21 mouse cellular contexts compared by ENCODE assay signal in the genomic region with DNA sequence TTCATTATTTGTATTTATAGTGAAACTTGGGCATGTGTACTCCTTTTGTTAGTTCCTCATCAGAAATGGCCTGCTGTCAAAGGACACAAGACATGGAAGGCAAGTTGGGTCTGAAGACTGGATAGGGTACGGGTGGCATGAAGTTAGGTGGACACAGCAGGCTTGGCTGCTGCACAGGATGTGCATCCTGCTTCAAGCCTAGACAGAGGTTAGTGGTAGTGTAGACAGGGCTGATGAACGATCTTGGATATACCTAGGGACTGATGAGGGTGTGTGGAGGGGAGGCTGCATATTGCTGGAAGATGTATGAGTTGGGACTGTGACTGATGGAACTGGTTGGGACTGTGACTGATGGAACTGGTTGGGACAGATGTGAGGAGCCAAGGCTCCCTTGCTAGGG.
"Had no signal": no experiment of that assay in that cellular context is flagged by ENCODE, and none has a peak within 500 bp of the region (broad histone marks: within the 10 kb centered on the region; RNA-seq: fewer than 3 reads in every experiment).

No protein-coding gene starts in this region.

- H3K4me3 ChIP-seq: kidney, embryonic 15.5 days; limb, embryonic 12.5 days; limb, embryonic 15.5 days; midbrain, embryonic 12.5 days; midbrain, embryonic 15.5 days; myocyte; neural tube, embryonic 13.5 days had no signal

- H3K36me3 ChIP-seq: limb, embryonic 15.5 days; midbrain, embryonic 15.5 days; neural tube, embryonic 13.5 days had no signal

- ATAC-seq: liver, postnatal 0 days; lung, postnatal 0 days; midbrain, embryonic 15.5 days had no signal

- DNase-seq: kidney, adult 11 months; kidney, adult 8-10 months; kidney, postnatal 10 days; kidney, postnatal 36 days; layer of hippocampus, postnatal 36 days; left cerebral cortex, postnatal 4 days; liver, postnatal 0 days; lung, embryonic 14.5 days; retina, postnatal 1 day; right cerebral cortex, postnatal 25 days; spleen, adult 18-20 months; thymus, adult 2 months; thymus, postnatal 25 days had no signal

- H3K27me3 ChIP-seq: kidney, embryonic 15.5 days; limb, embryonic 12.5 days; limb, embryonic 15.5 days; midbrain, embryonic 12.5 days; midbrain, embryonic 15.5 days; neural tube, embryonic 13.5 days had no signal

- H3K9me3 ChIP-seq: kidney, embryonic 15.5 days; limb, embryonic 12.5 days; limb, embryonic 15.5 days; midbrain, embryonic 12.5 days; midbrain, embryonic 15.5 days; neural tube, embryonic 13.5 days had no signal

- H3K4me1 ChIP-seq: limb, embryonic 12.5 days; midbrain, embryonic 12.5 days had no signal
